Mouse (Mus musculus): Measurements from ENCODE around the gene Ica1. TPM values are rescaled to one million over a fixed set of nuclear protein-coding genes. Genes with fewer than 3 reads are reported as not detected.
A peak's percentile ranks its signal among the peaks of the same experiment; 100 is the strongest.

Gene Ica1
- polyA plus RNA-seq, 1 experiment from 2014 or later = 14.5 TPM

DNA sequence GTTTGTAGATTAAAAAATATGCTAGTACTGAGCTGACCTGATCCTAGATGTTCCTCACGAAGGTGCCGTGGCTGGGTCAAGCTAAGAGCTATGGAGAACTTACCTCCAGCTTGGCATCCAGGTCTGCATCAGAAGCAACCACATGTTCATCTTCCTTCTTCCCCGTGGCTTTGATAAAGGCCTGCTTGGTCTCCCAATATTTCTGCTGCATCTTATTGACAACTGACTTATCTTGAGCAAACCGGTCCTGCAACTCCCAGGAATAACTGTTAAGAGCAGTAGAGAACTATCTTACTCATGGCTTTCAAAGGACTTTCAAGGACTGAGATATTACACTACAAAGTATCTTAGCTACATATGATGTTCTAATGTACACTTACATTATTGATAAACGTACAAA is 23.8 kb downstream of the Ica1 start:
- Histone ChIP-seq H3K36me3 (ENCODE audit: control insufficient read depth, insufficient read depth, low read length) (no peaks in the 10 kb centered on the region), H3K27me3 (replicated peaks; ENCODE audit: control insufficient read depth, insufficient read depth, low read length) (no peaks in the 10 kb centered on the region), H3K4me1 (replicated peaks; ENCODE audit: control insufficient read depth, insufficient read depth, low read length) (peaks cover 7% of the 10 kb centered on the region), H3K4me2 (no peak overlapping the region), H3K4me3 (ENCODE audit: low read depth, low read length) (no peak overlapping the region), H3K27ac (ENCODE audit: low read depth, low read length) (no peak overlapping the region), H3K9ac (ENCODE audit: low read depth, low read length) (no peak overlapping the region), H3K9me3 (ENCODE audit: control insufficient read depth, low read length) (no peaks in the 10 kb centered on the region)
- peak; percentile 46 for ATAC-seq (replicated peaks; ENCODE audit: low FRiP score)
- DNase-seq (ENCODE audit: low spot score) = no peak
- WGBS = 71% methylated on average over 5 of the region's 5 CpGs

DNA sequence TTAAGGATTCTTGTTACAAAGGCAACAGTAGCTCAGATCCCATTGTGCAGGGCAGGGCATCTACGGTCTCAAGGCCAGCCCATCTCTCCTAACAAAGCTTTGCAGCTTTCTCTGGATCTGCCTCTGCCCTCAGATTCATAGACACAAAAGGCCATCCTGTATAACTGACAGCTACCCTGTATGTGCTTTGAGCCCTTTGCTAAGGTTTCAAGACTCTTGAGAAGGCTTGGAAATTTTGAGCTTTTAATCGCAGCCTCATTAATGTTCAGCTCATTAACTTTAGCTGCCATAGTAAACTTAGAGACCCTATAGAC is 24.6 kb downstream of the Ica1 start:
- no peaks in the 10 kb centered on the region for H3K36me3 ChIP-seq (ENCODE audit: control insufficient read depth, insufficient read depth, low read length)
- H3K4me3 ChIP-seq (ENCODE audit: low read depth, low read length) = no peak overlapping the region
- peaks cover 7% of the 10 kb centered on the region for H3K4me1 ChIP-seq (replicated peaks; ENCODE audit: control insufficient read depth, insufficient read depth, low read length)
- H3K9ac ChIP-seq (ENCODE audit: low read depth, low read length) = no peak overlapping the region
- H3K27me3 ChIP-seq (replicated peaks; ENCODE audit: control insufficient read depth, insufficient read depth, low read length) = no peaks in the 10 kb centered on the region
- no peak for ATAC-seq (replicated peaks; ENCODE audit: low FRiP score)
- H3K4me2 ChIP-seq = no peak overlapping the region
- no peaks in the 10 kb centered on the region for H3K9me3 ChIP-seq (ENCODE audit: control insufficient read depth, low read length)
- DNase-seq (ENCODE audit: low spot score) = no peak
- no peak overlapping the region for H3K27ac ChIP-seq (ENCODE audit: low read depth, low read length)
- WGBS = 91% methylated on average over 2 of the region's 2 CpGs

DNA sequence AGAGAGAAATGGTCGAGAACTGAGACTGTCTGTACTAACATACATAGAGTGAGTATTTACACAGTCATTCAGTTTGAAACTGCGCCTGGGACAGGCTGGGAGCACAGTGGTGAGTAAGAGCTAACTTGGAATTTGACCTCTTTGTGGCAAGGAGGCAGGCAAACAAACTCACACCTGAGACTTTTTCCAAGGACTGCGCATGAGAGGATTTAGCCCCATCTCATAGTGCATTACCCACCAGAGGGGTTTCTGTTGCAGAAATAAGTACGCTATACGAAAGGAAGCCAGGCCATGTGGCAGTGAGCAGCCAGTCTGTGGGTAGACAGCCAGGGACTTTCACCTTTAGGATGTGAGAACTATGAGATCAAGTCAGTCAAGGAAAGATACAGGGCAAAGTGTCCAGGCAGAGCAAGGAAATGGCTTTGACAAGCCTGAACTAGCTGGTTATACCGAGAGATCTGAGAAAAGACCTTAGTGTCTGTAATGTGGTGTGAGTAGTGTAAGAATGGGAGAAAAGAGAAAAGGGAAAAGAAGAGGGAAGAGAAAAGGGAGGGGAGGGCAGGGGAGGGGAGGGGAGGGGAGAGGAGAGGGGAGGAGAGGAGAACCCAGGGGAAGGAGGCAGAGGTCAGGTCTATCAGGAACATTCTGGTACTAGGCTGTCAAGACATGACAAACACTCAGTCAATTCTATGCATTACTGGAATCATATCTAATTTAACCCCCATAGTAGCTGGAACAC is 25.1 kb downstream of the Ica1 start:
- ATAC-seq (replicated peaks; ENCODE audit: low FRiP score) (no peak), DNase-seq (ENCODE audit: low spot score) (no peak)
- no peak overlapping the region for H3K9ac ChIP-seq (ENCODE audit: low read depth, low read length)
- peaks cover 7% of the 10 kb centered on the region for H3K4me1 ChIP-seq (replicated peaks; ENCODE audit: control insufficient read depth, insufficient read depth, low read length)
- H3K9me3 ChIP-seq (ENCODE audit: control insufficient read depth, low read length) = no peaks in the 10 kb centered on the region
- H3K27me3 ChIP-seq (replicated peaks; ENCODE audit: control insufficient read depth, insufficient read depth, low read length) = no peaks in the 10 kb centered on the region
- 70% methylated on average over 6 of the region's 6 CpGs for WGBS
- H3K27ac ChIP-seq (ENCODE audit: low read depth, low read length) = 0 out of 2 replicates have a peak overlapping the region, but pooled peaks have one; percentile 1
- no peak overlapping the region for H3K4me2 ChIP-seq
- no peak overlapping the region for H3K4me3 ChIP-seq (ENCODE audit: low read depth, low read length)
- H3K36me3 ChIP-seq (ENCODE audit: control insufficient read depth, insufficient read depth, low read length) = no peaks in the 10 kb centered on the region

DNA sequence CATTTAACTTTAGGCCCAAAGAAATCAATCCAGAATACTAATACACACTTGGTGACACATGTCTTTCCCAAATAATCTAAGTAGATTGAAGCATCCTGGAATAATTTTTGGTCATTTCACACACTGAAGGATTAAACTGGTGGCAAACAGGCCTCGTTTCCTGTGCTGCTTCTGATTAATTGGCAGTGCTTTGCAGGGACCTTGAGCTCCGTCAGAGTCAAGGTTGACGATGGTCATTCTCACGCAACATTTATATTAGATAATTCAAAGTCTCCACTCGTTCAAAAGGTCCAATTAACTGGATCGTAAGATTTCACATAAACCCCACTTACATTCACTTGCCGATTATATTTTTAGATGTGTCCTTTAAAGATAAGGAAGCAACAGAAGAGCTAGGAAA is 33.4 kb downstream of the Ica1 start:
- WGBS = 74% methylated on average over 7 of the region's 7 CpGs

DNA sequence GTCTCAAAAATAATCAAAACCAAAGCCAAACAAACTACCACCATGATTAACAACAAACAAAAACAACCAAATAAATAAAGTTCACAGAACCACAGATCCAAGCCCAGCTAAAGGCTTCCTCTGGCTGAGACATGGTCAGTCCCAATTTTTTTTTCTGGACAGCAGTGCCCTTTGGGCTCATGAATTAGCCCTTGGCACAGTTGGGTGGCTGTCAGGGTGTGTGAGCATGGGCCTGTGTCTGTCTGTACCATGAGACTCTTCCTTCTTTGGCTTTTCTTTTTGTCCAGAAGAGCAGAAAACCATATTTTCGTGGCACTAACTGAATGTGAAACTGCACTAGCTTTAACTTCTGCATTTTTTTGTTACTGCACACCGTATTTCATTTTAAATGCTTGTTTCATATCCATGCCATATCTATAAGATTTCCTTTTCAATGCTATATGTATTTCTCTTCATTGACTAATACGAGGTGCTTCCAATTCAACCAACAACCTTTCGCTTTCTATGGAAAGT is 34.0 kb downstream of the Ica1 start:
- no peaks in the 10 kb centered on the region; the same call in 1 of the 2 replicates for H3K36me3 ChIP-seq (ENCODE audit: control insufficient read depth, insufficient read depth, low read length)
- H3K9me3 ChIP-seq (ENCODE audit: control insufficient read depth, low read length) = no peaks in the 10 kb centered on the region
- H3K27me3 ChIP-seq (replicated peaks; ENCODE audit: control insufficient read depth, insufficient read depth, low read length) = no peaks in the 10 kb centered on the region
- no peak overlapping the region for H3K9ac ChIP-seq (ENCODE audit: low read depth, low read length)
- ATAC-seq (replicated peaks; ENCODE audit: low FRiP score) = no peak
- DNase-seq (ENCODE audit: low spot score) = no peak
- 86% methylated on average over 4 of the region's 4 CpGs for WGBS
- no peaks in the 10 kb centered on the region for H3K4me1 ChIP-seq (replicated peaks; ENCODE audit: control insufficient read depth, insufficient read depth, low read length)
- no peak overlapping the region for H3K27ac ChIP-seq (ENCODE audit: low read depth, low read length)
- no peak overlapping the region for H3K4me2 ChIP-seq
- H3K4me3 ChIP-seq (ENCODE audit: low read depth, low read length) = no peak overlapping the region

More for the DNA sequence above, 33.4 kb downstream of the Ica1 start:
- Histone ChIP-seq H3K9me3 (ENCODE audit: control insufficient read depth, low read length) (no peaks in the 10 kb centered on the region), H3K4me3 (ENCODE audit: low read depth, low read length) (no peak overlapping the region), H3K36me3 (ENCODE audit: control insufficient read depth, insufficient read depth, low read length) (no peaks in the 10 kb centered on the region; the same call in 1 of the 2 replicates), H3K4me1 (replicated peaks; ENCODE audit: control insufficient read depth, insufficient read depth, low read length) (no peaks in the 10 kb centered on the region), H3K27ac (ENCODE audit: low read depth, low read length) (no peak overlapping the region), H3K9ac (ENCODE audit: low read depth, low read length) (no peak overlapping the region), H3K4me2 (no peak overlapping the region), H3K27me3 (replicated peaks; ENCODE audit: control insufficient read depth, insufficient read depth, low read length) (no peaks in the 10 kb centered on the region)
- ATAC-seq (replicated peaks; ENCODE audit: low FRiP score) (no peak), DNase-seq (ENCODE audit: low spot score) (no peak)

DNA sequence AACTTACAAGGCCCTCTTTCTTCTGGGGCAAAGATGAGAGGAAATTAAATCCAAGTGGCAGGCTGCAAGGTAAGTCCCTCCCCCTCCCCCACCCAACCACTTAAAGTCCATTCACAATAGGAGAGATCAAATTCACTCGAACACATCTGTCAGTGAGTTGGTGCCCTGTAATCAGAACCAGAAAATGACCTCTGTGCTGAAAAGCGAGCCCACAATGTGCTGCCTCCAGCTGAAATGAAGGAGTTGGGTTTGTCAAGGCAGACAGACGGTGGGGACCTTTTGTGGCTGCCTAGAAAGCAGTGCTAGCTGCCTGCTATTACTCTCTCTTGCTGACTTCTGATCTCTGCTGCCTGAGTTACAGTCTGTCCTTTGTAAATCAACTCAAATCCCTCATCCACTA is 35.8 kb downstream of the Ica1 start:
- no peaks in the 10 kb centered on the region for H3K9me3 ChIP-seq (ENCODE audit: control insufficient read depth, low read length)
- DNase-seq (ENCODE audit: low spot score) = no peak
- H3K27ac ChIP-seq (ENCODE audit: low read depth, low read length) = no peak overlapping the region
- H3K4me1 ChIP-seq (replicated peaks; ENCODE audit: control insufficient read depth, insufficient read depth, low read length) = no peaks in the 10 kb centered on the region
- H3K4me2 ChIP-seq = no peak overlapping the region
- no peaks in the 10 kb centered on the region; the same call in 1 of the 2 replicates for H3K36me3 ChIP-seq (ENCODE audit: control insufficient read depth, insufficient read depth, low read length)
- no peak for ATAC-seq (replicated peaks; ENCODE audit: low FRiP score)
- no peak overlapping the region for H3K9ac ChIP-seq (ENCODE audit: low read depth, low read length)
- H3K27me3 ChIP-seq (replicated peaks; ENCODE audit: control insufficient read depth, insufficient read depth, low read length) = no peaks in the 10 kb centered on the region
- 48% methylated on average over 3 of the region's 3 CpGs for WGBS
- no peak overlapping the region for H3K4me3 ChIP-seq (ENCODE audit: low read depth, low read length)

DNA sequence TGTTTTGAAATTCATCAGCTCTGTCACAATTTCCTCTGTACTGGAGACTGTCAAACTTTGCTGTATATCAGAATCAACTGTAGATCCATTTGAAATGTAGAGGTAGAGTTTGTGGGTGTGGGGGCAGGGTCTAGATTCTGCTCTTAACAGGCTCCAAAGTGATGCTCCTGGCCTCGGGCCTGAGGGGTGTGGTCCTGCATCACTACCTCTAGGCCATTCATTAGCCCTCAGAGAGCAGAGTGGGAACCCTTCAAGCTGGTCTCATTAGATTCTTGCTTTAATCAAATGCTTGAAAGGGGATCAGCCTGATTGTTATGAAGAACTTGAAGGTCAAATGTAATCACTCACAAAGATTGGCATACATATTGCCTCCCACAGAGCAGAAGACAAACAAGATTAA is 36.6 kb downstream of the Ica1 start:
- WGBS = 53% methylated on average over 1 of the region's 1 CpGs
- no peaks in the 10 kb centered on the region for H3K9me3 ChIP-seq (ENCODE audit: control insufficient read depth, low read length)
- no peak overlapping the region for H3K9ac ChIP-seq (ENCODE audit: low read depth, low read length)
- no peak overlapping the region for H3K27ac ChIP-seq (ENCODE audit: low read depth, low read length)
- no peaks in the 10 kb centered on the region for H3K4me1 ChIP-seq (replicated peaks; ENCODE audit: control insufficient read depth, insufficient read depth, low read length)
- H3K36me3 ChIP-seq (ENCODE audit: control insufficient read depth, insufficient read depth, low read length) = no peaks in the 10 kb centered on the region
- ATAC-seq (replicated peaks; ENCODE audit: low FRiP score) = no peak
- H3K4me2 ChIP-seq = no peak overlapping the region
- no peaks in the 10 kb centered on the region for H3K27me3 ChIP-seq (replicated peaks; ENCODE audit: control insufficient read depth, insufficient read depth, low read length)
- H3K4me3 ChIP-seq (ENCODE audit: low read depth, low read length) = no peak overlapping the region
- DNase-seq (ENCODE audit: low spot score) = no peak

DNA sequence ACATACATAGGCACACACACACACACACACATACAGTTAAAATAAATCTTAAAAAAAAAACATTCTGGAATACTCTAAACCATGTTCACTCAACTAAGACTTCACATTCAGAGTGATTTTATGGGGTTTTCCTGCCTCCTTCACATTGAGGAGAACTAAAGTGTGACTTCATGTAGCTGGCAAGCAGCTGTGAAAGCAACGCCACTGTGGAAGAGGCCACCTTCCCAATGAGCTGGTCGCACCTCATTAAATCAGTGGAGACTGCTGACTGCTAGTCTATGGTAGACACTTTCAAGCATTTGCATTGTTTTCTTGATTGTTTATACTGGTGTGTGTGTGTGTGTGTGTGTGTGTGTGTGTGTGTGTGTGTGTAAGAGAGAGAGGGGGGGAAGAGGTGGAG is 38.2 kb downstream of the Ica1 start:
- DNase-seq (ENCODE audit: low spot score) = no peak
- Histone ChIP-seq H3K36me3 (ENCODE audit: control insufficient read depth, insufficient read depth, low read length) (no peaks in the 10 kb centered on the region), H3K4me2 (no peak overlapping the region), H3K9ac (ENCODE audit: low read depth, low read length) (no peak overlapping the region), H3K9me3 (ENCODE audit: control insufficient read depth, low read length) (no peaks in the 10 kb centered on the region), H3K27me3 (replicated peaks; ENCODE audit: control insufficient read depth, insufficient read depth, low read length) (no peaks in the 10 kb centered on the region), H3K4me1 (replicated peaks; ENCODE audit: control insufficient read depth, insufficient read depth, low read length) (no peaks in the 10 kb centered on the region), H3K27ac (ENCODE audit: low read depth, low read length) (no peak overlapping the region), H3K4me3 (ENCODE audit: low read depth, low read length) (no peak overlapping the region)
- WGBS = 83% methylated on average over 2 of the region's 2 CpGs
- ATAC-seq (replicated peaks; ENCODE audit: low FRiP score) = no peak

DNA sequence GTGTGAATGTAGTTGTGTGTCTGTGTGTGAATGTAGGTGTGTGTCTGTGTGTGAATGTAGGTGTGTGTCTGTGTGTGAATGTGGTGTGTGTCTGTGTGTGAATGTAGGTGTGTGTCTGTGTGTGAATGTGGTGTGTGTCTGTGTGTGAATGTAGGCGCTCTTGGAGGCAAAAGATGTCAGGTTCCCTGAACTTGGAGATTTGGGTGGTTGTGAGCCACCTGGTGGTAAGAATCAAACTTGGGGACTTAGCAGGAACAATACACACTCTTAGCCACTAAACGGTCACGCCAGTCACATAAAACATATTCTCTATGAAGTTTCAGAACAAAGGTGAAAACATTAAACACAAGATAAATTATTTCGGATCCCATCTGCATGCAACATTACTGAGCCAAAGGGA is 39.9 kb downstream of the Ica1 start:
- no peak overlapping the region for H3K27ac ChIP-seq (ENCODE audit: low read depth, low read length)
- WGBS = 82% methylated on average over 4 of the region's 4 CpGs
- no peak for ATAC-seq (replicated peaks; ENCODE audit: low FRiP score)
- no peaks in the 10 kb centered on the region; the same call in 1 of the 2 replicates for H3K4me1 ChIP-seq (replicated peaks; ENCODE audit: control insufficient read depth, insufficient read depth, low read length)
- no peaks in the 10 kb centered on the region for H3K9me3 ChIP-seq (ENCODE audit: control insufficient read depth, low read length)
- no peak overlapping the region for H3K4me3 ChIP-seq (ENCODE audit: low read depth, low read length)
- H3K4me2 ChIP-seq = no peak overlapping the region
- no peak for DNase-seq (ENCODE audit: low spot score)
- no peak overlapping the region for H3K9ac ChIP-seq (ENCODE audit: low read depth, low read length)
- no peaks in the 10 kb centered on the region for H3K27me3 ChIP-seq (replicated peaks; ENCODE audit: control insufficient read depth, insufficient read depth, low read length)
- no peaks in the 10 kb centered on the region for H3K36me3 ChIP-seq (ENCODE audit: control insufficient read depth, insufficient read depth, low read length)

All from liver, embryonic 11.5 days (tissue).